Mouse (Mus musculus) midbrain, embryonic 16.5 days (tissue): Measurements from ENCODE around the gene Ythdf1. TPM values are rescaled to one million over a fixed set of nuclear protein-coding genes. Genes with fewer than 3 reads are reported as not detected.

Experiments used
- ATAC-seq: fragments of 200-750 bp; cut with Nextera tagmentation; 2 replicates; pipeline ENCODE4 v1.8.0; 2017; ENCODE audit warnings: moderate TSS enrichment
- H3K27ac ChIP-seq: fragments of 300-500 bp; sonication (generic); 2 replicates; pipeline ENCODE4 v1.5.1; 2014; ENCODE audit warnings: mild to moderate bottlenecking, low read length, mixed read lengths
- H3K27me3 ChIP-seq: fragments of 300-500 bp; sonication (generic); 2 replicates; pipeline ENCODE4 v1.6.1; 2014; ENCODE audit warnings: low read depth, low read length, mixed read lengths; ENCODE audit not compliant: control insufficient read depth, insufficient read depth
- H3K36me3 ChIP-seq: fragments of 300-500 bp; sonication (generic); 2 replicates; pipeline ENCODE4 v1.6.1; 2014; ENCODE audit warnings: mild to moderate bottlenecking, low read length, moderate library complexity, mixed read lengths; ENCODE audit not compliant: control insufficient read depth, insufficient read depth
- H3K4me1 ChIP-seq: fragments of 300-500 bp; sonication (generic); 2 replicates; pipeline ENCODE4 v1.6.1; 2014; ENCODE audit warnings: mild to moderate bottlenecking, low read length, mixed read lengths; ENCODE audit not compliant: control insufficient read depth, insufficient read depth
- H3K4me2 ChIP-seq: fragments of 300-500 bp; sonication (generic); 2 replicates; pipeline ENCODE4 v1.6.1; 2014; ENCODE audit warnings: mild to moderate bottlenecking, low read length, mixed read lengths
- H3K4me3 ChIP-seq: fragments of 300-500 bp; sonication (generic); 2 replicates; pipeline ENCODE4 v1.5.1; 2014; ENCODE audit warnings: low read depth, mild to moderate bottlenecking, low read length, moderate library complexity, mixed read lengths
- H3K9ac ChIP-seq: fragments of 300-500 bp; sonication (generic); 2 replicates; pipeline ENCODE4 v1.6.1; 2014; ENCODE audit warnings: low read depth, low read length, mixed read lengths
- H3K9me3 ChIP-seq: fragments of 300-500 bp; sonication (generic); replicated peaks from 2 replicates; pipeline ENCODE4 v1.6.1; 2014; ENCODE audit warnings: mild to moderate bottlenecking, low read length, mixed read lengths; ENCODE audit not compliant: control insufficient read depth, poor library complexity, severe bottlenecking
- WGBS: fragments of 180-500 bp; shearing (Covaris S2); extraction: QIAGEN DNeasy Blood & Tissue Kit; methylation state at CpG from one replicate; pipeline ENCODE4 v1.1.7; 2014; 5-methylcytosine and 5-hydroxymethylcytosine counted together
- polyA plus RNA-seq: library from polyadenylated mRNA; unstranded; fragments of >200 nt; fragmentation: Nextera tagmentation; extraction: Ambion mirVana; gene quantifications from 2 replicates; pipeline ENCODE4 v1.2.1, GENCODE M21; 2015

The Ythdf1 gene
- polyA plus RNA-seq, 1 experiment from 2014 or later: 38.8 TPM

DNA sequence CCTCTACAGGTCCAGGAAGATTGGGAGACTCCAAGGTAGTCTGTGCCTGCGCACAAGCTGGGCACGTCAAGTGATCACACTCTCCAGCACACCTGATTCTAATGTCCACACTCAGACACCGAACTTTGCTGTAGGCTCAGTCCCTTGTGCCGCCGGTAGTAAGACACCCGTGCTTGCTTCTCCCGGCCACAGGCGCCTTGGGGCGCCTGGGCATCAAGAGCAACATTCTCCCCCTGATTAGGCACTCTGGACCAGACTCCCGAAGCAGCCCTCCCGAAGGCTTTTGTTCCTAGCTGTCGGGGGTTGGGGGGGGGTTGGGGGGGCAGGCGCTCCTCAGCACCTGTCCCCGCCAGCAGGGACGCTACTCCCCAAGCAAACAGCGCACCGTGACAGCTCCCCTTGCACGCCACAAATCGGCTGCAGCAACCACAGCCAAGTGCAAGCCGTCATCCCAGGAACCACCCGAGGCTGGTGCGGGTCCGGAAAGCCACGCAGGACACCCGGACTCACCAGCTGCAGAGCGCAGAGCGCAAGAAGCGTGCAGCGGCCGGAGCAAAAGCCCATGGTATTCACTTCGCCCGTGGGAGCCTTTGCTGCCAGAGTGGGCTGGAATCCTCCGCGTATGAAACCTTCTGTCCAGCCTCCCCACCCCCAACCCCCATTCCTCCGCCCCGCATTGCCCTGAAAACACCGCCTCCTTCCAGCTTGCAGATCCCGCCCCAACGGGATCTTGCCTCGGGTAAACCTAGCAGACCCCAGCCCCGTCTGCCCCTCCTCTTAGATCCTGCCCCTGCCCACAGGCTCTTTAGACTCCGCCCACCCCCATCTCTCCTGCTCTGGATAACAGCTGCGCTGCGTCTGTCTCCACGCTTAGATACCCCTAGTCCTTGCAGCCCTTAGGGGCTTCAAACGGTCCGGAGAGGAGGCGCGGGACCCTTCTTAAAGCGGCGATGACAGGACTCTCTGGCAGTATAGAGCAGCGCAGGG, 33.6 kb upstream of the Ythdf1 start, which contains the start of gene Nkain4:
Nkain4 (minus strand) TSS at position 639 of the 987 bp plus-strand sequence.
- Histone ChIP-seq H3K4me1 (peaks cover 25% of the 10 kb centered on the region), H3K27ac (peak within 1 kb of the TSS; percentile 88), H3K36me3 (no peaks in the 10 kb centered on the region), H3K27me3 (no peaks in the 10 kb centered on the region), H3K4me3 (peak within 1 kb of the TSS; percentile 73), H3K9ac (peak within 1 kb of the TSS; percentile 79), H3K9me3 (no peaks in the 10 kb centered on the region), H3K4me2 (peak within 1 kb of the TSS; percentile 76)
- peak; percentile 90 for ATAC-seq
- WGBS: 0% methylated on average over 50 of the region's 52 CpGs

DNA sequence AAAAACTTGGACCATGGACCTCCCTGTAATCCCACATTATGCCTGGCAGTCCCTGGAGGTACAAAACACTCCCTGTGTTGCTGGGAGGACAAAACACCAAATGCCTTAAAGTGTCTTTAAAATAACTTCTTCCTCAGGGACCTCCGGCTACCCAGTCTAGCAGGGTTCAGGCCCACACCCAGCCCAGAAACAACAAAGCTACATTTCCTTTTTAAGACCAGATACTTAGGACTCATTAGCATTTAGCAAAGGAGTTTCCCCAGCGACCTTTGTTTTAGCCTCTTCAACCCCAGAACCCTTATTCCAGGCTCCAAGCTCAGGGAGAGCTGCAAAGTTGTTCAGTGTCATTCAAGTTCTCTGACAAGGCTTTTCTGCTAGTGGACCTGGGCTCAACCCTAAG, 32.9 kb upstream of the Ythdf1 start:
- Histone ChIP-seq H3K27me3 (no peaks in the 10 kb centered on the region), H3K4me1 (peaks cover 25% of the 10 kb centered on the region), H3K27ac (peak overlapping the region; percentile 88), H3K9me3 (no peaks in the 10 kb centered on the region), H3K4me3 (peak overlapping the region; percentile 73), H3K4me2 (peak overlapping the region; percentile 76), H3K9ac (peak overlapping the region; percentile 79), H3K36me3 (no peaks in the 10 kb centered on the region)
- ATAC-seq: no peak
- WGBS: 1% methylated on average over 2 of the region's 2 CpGs

DNA sequence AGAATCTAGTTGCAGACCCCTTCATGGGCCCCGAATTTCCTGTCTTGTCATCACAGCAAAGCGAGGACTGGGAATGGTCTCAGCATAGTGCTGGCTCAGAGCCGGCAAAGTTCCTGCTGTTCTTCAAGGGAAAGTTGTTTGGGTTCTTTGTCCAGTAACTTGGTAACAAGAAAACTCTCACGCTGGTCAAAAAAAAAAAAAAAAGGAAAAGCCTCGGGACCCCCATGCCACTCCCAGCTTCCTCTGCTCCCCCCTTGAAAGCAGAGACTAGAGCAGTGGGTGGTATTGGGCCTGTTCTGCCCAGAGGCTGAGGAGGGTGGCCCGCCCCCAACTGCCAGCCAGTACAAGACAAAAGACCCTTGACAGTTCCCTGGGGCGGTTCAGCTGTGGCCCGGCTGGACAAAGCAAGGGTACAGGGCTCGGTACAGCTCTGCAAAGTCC, 32.0 kb upstream of the Ythdf1 start:
- WGBS: 3% methylated on average over 9 of the region's 9 CpGs
- no peaks in the 10 kb centered on the region for H3K27me3 ChIP-seq
- H3K4me1 ChIP-seq: peaks cover 25% of the 10 kb centered on the region
- ATAC-seq: peak; percentile 44; the same call in 1 of the 2 replicates
- H3K36me3 ChIP-seq: no peaks in the 10 kb centered on the region
- H3K9ac ChIP-seq: peak overlapping the region; percentile 79
- peak overlapping the region; percentile 76 for H3K4me2 ChIP-seq
- peak overlapping the region; percentile 73 for H3K4me3 ChIP-seq
- no peaks in the 10 kb centered on the region for H3K9me3 ChIP-seq
- H3K27ac ChIP-seq: peak overlapping the region; percentile 88

DNA sequence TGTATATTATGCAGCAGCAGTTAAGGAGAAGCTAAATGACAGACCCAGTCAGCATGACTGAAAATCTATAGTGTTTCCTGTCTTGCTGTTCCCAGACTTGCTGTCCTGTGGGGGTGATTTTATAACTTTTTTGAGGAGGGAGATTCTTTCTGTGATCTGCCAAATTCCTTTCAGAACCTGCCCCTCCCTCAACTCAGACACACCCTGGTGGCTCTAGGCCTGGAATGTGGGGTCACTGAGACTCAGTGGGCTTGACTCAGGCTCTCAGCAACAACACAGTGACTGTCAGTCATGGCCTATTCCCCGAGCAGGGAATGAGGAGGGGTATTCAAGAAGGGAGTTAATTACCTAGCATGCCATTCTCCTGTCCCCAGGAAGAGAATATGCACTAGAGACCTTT, 29.2 kb upstream of the Ythdf1 start:
- 29% methylated on average over 1 of the region's 1 CpGs for WGBS
- peaks cover 22% of the 10 kb centered on the region for H3K4me1 ChIP-seq
- H3K27ac ChIP-seq: no peak overlapping the region
- H3K9ac ChIP-seq: no peak overlapping the region
- H3K36me3 ChIP-seq: no peaks in the 10 kb centered on the region
- H3K4me3 ChIP-seq: no peak overlapping the region
- no peak for ATAC-seq
- no peaks in the 10 kb centered on the region for H3K27me3 ChIP-seq
- no peaks in the 10 kb centered on the region for H3K9me3 ChIP-seq
- no peak overlapping the region for H3K4me2 ChIP-seq

DNA sequence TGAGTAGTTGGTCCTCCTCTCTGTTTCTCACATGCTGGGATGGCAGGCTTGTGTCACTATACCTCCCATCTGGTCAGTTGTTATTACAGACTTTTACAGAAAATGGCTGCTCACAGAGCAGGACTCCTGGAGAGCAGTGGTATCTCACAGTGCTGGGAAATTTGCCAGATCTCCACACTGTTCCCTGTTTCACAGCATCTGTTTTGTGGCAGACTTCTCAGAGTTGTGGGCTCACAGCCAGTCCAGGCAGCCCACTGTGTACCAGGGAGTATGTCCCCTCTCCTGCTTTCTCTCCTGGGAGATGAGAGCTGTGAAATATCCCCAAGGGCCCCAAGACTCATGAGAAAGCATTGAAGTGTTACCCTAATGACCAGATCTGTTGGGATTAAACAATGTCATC, 21.1 kb upstream of the Ythdf1 start:
- Histone ChIP-seq H3K9ac (no peak overlapping the region), H3K36me3 (no peaks in the 10 kb centered on the region), H3K4me1 (no peaks in the 10 kb centered on the region), H3K4me2 (no peak overlapping the region), H3K27ac (no peak overlapping the region), H3K9me3 (no peaks in the 10 kb centered on the region), H3K4me3 (no peak overlapping the region), H3K27me3 (no peaks in the 10 kb centered on the region)
- ATAC-seq: no peak

DNA sequence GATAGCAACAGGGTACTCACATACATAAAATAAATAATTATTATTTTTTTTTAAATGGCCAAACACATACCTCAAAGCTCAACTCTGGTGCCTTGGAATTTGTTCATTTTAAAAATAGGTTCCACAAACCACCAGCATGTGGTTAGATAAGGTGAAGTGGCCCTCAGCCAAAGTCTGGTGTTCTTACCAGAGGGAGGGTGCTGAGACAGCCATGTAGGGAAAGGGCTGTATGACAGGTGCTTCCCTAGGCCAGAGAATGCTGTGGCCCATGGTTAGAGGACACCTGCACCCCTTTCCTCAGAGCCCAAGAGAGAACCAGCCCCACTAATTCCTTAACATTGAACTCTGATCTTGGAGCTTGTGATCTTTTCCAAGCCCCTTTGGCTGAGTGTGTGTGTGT, 19.4 kb upstream of the Ythdf1 start:
- H3K9ac ChIP-seq: no peak overlapping the region
- 0 out of 2 replicates have a peak, but pooled peaks cover 2% of the 10 kb centered on the region for H3K36me3 ChIP-seq
- H3K27me3 ChIP-seq: no peaks in the 10 kb centered on the region
- H3K27ac ChIP-seq: no peak overlapping the region
- no peaks in the 10 kb centered on the region for H3K9me3 ChIP-seq
- H3K4me2 ChIP-seq: no peak overlapping the region
- no peaks in the 10 kb centered on the region for H3K4me1 ChIP-seq
- H3K4me3 ChIP-seq: no peak overlapping the region
- no peak for ATAC-seq

DNA sequence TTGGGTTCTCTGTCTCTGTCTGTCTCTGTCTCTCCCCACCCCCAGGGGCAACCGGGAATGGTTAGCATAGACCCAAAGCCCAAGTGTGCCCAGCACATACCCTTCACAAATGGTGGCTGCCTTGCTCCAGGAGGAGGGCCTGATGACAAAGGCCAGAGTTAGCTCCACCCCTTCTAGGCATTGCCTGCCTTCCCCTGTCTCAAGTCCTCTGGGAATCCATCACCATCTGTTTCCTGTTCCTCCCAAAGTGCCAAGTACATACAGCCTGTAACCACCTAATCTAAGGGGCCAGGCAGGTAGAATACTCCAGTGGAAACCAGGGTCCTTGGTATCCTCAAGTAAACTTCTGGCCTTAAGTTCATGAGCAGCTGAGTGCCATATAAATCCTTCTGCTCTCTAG, 11.7 kb upstream of the Ythdf1 start:
- H3K9me3 ChIP-seq: no peaks in the 10 kb centered on the region
- no peak overlapping the region for H3K27ac ChIP-seq
- 83% methylated on average over 1 of the region's 1 CpGs for WGBS
- no peaks in the 10 kb centered on the region; the same call in 1 of the 2 replicates for H3K4me1 ChIP-seq
- no peak overlapping the region for H3K4me3 ChIP-seq
- no peaks in the 10 kb centered on the region for H3K27me3 ChIP-seq
- H3K36me3 ChIP-seq: 0 out of 2 replicates have a peak, but pooled peaks cover 2% of the 10 kb centered on the region
- no peak for ATAC-seq
- no peak overlapping the region for H3K9ac ChIP-seq
- no peak overlapping the region for H3K4me2 ChIP-seq

DNA sequence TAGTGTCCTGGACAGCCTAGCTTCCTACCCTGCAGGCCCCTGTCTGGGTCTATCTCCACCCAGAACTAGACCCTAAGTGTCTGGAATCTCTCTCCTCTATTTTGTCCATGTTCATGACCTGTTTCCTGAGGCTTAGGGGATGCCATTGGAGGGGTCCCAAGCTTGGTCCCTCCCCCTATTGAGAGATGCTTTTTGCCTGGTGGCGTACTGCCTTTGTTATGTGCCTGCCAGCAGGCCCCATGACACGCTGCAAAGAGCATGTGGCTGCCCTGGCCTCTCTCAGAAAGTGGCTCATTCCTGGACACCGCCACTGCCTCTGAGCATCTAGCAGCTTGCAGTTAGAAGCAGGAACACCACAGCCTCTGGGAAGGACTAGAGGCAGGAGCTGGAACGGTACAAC, 8.0 kb upstream of the Ythdf1 start, which contains the start of gene Birc7:
Birc7 (plus strand) TSS at position 301 of the 400 bp plus-strand sequence.
- Histone ChIP-seq H3K36me3 (no peaks in the 10 kb centered on the region), H3K9ac (0 out of 2 replicates have a peak within 1 kb of the TSS, but pooled peaks have one; percentile 7), H3K4me2 (no peak within 1 kb of the TSS), H3K4me3 (no peak within 1 kb of the TSS), H3K9me3 (no peaks in the 10 kb centered on the region), H3K27ac (no peak within 1 kb of the TSS), H3K4me1 (no peaks in the 10 kb centered on the region; the same call in 1 of the 2 replicates), H3K27me3 (no peaks in the 10 kb centered on the region)
- no peak for ATAC-seq
- 39% methylated on average over 4 of the region's 4 CpGs for WGBS

DNA sequence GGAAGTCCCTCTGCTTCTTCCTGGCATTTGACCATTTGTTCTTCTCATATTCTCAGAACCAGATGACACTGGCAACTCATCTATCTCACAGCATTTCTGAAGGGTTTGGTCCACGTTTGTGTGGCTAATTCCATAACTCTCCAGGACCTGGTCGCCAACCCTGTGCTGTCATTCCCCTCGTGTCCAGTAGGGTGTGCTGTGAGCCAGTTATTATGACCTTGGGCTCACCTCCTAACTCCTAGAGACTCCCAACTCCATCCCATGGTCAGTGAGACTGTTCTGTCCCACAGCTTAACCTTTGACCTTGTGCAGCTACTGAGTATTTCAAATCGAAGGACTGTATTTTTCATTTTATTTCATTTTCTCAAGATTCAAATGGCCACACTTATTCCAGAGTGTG, 4.4 kb upstream of the Ythdf1 start:
- H3K4me2 ChIP-seq: no peak overlapping the region
- H3K36me3 ChIP-seq: no peaks in the 10 kb centered on the region
- no peaks in the 10 kb centered on the region; the same call in 1 of the 2 replicates for H3K4me1 ChIP-seq
- H3K27ac ChIP-seq: no peak overlapping the region
- no peak for ATAC-seq
- no peak overlapping the region for H3K4me3 ChIP-seq
- H3K27me3 ChIP-seq: no peaks in the 10 kb centered on the region
- H3K9ac ChIP-seq: no peak overlapping the region
- WGBS: 3% methylated on average over 4 of the region's 4 CpGs
- H3K9me3 ChIP-seq: no peaks in the 10 kb centered on the region
